Mouse (Mus musculus) midbrain, embryonic 13.5 days (tissue): ENCODE data around the gene Tmprss3. TPM values are rescaled to one million over a fixed set of nuclear protein-coding genes. Genes with fewer than 3 reads are reported as not detected.

Experiments used
- ATAC-seq: fragments of 200-750 bp; cut with Nextera tagmentation; 2 replicates; pipeline ENCODE4 v1.8.0; 2017; ENCODE audit warnings: mild to moderate bottlenecking, moderate TSS enrichment, moderate library complexity
- H3K27ac ChIP-seq: fragments of 300-500 bp; sonication (generic); 2 replicates; pipeline ENCODE4 v1.5.1; 2015; ENCODE audit warnings: inconsistent platforms, mild to moderate bottlenecking, moderate library complexity
- H3K27me3 ChIP-seq: fragments of 300-500 bp; sonication (generic); 2 replicates; pipeline ENCODE4 v1.6.1; 2015; ENCODE audit warnings: mild to moderate bottlenecking, inconsistent platforms
- H3K36me3 ChIP-seq: fragments of 300-500 bp; sonication (generic); 2 replicates; pipeline ENCODE4 v1.6.1; 2015; ENCODE audit warnings: mild to moderate bottlenecking, inconsistent platforms
- H3K4me1 ChIP-seq: fragments of 300-500 bp; sonication (generic); replicated peaks from 2 replicates; pipeline ENCODE4 v1.6.1; 2015; ENCODE audit warnings: inconsistent platforms
- H3K4me2 ChIP-seq: fragments of 300-500 bp; sonication (generic); replicated peaks from 2 replicates; pipeline ENCODE4 v1.6.1; 2015; ENCODE audit warnings: moderate library complexity, mild to moderate bottlenecking, inconsistent platforms
- H3K4me3 ChIP-seq: fragments of 300-500 bp; sonication (generic); replicated peaks from 2 replicates; pipeline ENCODE4 v1.5.1; 2015; ENCODE audit warnings: mild to moderate bottlenecking, inconsistent platforms
- H3K9ac ChIP-seq: fragments of 300-500 bp; sonication (generic); replicated peaks from 2 replicates; pipeline ENCODE4 v1.6.1; 2015; ENCODE audit warnings: mild to moderate bottlenecking, inconsistent platforms
- H3K9me3 ChIP-seq: fragments of 300-500 bp; sonication (generic); 2 replicates; pipeline ENCODE4 v1.6.1; 2016; ENCODE audit warnings: mild to moderate bottlenecking, inconsistent platforms
- WGBS: fragments of 180-500 bp; shearing (Covaris S2); methylation state at CpG from one replicate; pipeline ENCODE4 v1.1.7; 2015; 5-methylcytosine and 5-hydroxymethylcytosine counted together
- polyA plus RNA-seq: library from polyadenylated mRNA; unstranded; fragments of >200 nt; fragmentation: Nextera tagmentation; extraction: Ambion mirVana; gene quantifications from 2 replicates; pipeline ENCODE4 v1.2.1, GENCODE M21; 2015

Gene Tmprss3
- polyA plus RNA-seq, 1 experiment from 2014 or later: not detected

DNA sequence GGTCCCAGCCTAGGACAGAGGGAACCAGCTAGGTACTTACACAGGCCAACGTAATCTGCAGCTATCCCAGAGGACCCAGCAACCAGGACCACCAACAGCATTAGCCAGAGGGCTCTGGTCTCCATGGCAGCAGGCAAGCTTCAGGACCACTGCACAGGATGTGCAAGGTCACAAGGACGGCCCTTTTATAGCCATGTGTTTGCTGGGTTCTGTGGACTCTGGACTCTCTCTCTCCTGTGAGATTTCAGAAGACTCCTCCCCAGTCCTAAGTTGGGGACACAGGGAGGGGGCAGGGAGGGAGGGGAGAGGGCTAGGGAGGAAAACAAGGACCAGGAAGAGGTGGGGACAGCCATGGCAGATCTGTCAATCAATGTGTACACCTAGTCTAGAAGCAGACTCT is 69.3 kb downstream of the Tmprss3 start, which contains the start of gene Tff3:
Tff3 (minus strand) TSS at position 195 of the 400 bp plus-strand sequence.
- no peaks in the 10 kb centered on the region; the same call in 1 of the 2 replicates for H3K9me3 ChIP-seq
- H3K4me3 ChIP-seq: no peak within 1 kb of the TSS
- H3K27ac ChIP-seq: no peak within 1 kb of the TSS
- no peaks in the 10 kb centered on the region for H3K36me3 ChIP-seq
- no peak within 1 kb of the TSS for H3K4me2 ChIP-seq
- H3K4me1 ChIP-seq: peaks cover 15% of the 10 kb centered on the region
- H3K27me3 ChIP-seq: no peaks in the 10 kb centered on the region
- 17% methylated on average over 2 of the region's 2 CpGs for WGBS
- 0 out of 2 replicates have a peak, but pooled peaks have one; percentile 30 for ATAC-seq
- no peak within 1 kb of the TSS for H3K9ac ChIP-seq

Other genes with a start within 250 kb of the Tmprss3 start
- 0.07 and 0.09 TPM in 2 replicates for gene Umodl1, start 244.3 kb downstream of the Tmprss3 start, polyA plus RNA-seq
- gene Abcg1, start 141.3 kb downstream of the Tmprss3 start, polyA plus RNA-seq: 21.8 and 24.4 TPM in 2 replicates
- gene Tff3, start 69.3 kb downstream of the Tmprss3 start, polyA plus RNA-seq: 0.97 and 2.0 TPM in 2 replicates
- gene Tff2, start 54.7 kb downstream of the Tmprss3 start, polyA plus RNA-seq: not detected in 2 replicates
- gene Tff1, start 33.7 kb downstream of the Tmprss3 start, polyA plus RNA-seq: not detected in 2 replicates
- gene Ubash3a, start 8.9 kb upstream of the Tmprss3 start, polyA plus RNA-seq: 0.12 TPM in 1 of 2 replicates, not detected in the other
- 2.4 and 2.7 TPM in 2 replicates for gene Rsph1, start 78.4 kb upstream of the Tmprss3 start, polyA plus RNA-seq
- gene Slc37a1, start 87.8 kb upstream of the Tmprss3 start, polyA plus RNA-seq: 11.4 and 17.4 TPM in 2 replicates
- gene Pde9a, start 187.2 kb upstream of the Tmprss3 start, polyA plus RNA-seq: 42.0 and 46.2 TPM in 2 replicates